Mouse (Mus musculus) heart, embryonic 16.5 days (tissue): ENCODE results near the gene Gm4131. TPM values are rescaled to one million over a fixed set of nuclear protein-coding genes. Genes with fewer than 3 reads are reported as not detected.
A peak's percentile ranks its signal among the peaks of the same experiment; 100 is the strongest.

ENCODE experiments used
- ATAC-seq: fragments of 200-750 bp; cut with Nextera tagmentation; replicated peaks from 2 replicates; pipeline ENCODE4 v1.8.0; 2017; ENCODE audit warnings: moderate number of reproducible peaks; ENCODE audit not compliant: insufficient read depth, low FRiP score; ENCODE audit errors: extremely low read depth
- H3K27ac ChIP-seq: fragments of 300-500 bp; sonication (generic); 2 replicates; pipeline ENCODE4 v1.5.1; 2014; ENCODE audit warnings: mild to moderate bottlenecking, low read length, control low read depth, moderate library complexity
- H3K27me3 ChIP-seq: fragments of 300-500 bp; sonication (generic); 2 replicates; pipeline ENCODE4 v1.6.1; 2014; ENCODE audit warnings: low read length, mixed read lengths; ENCODE audit not compliant: control insufficient read depth, insufficient read depth
- H3K36me3 ChIP-seq: fragments of 300-500 bp; sonication (generic); 2 replicates; pipeline ENCODE4 v1.6.1; 2014; ENCODE audit not compliant: control insufficient read depth, insufficient read depth
- H3K4me1 ChIP-seq: fragments of 300-500 bp; sonication (generic); 2 replicates; pipeline ENCODE4 v1.6.1; 2014; ENCODE audit warnings: low read length, mixed read lengths; ENCODE audit not compliant: control insufficient read depth, insufficient read depth
- H3K4me2 ChIP-seq: fragments of 300-500 bp; sonication (generic); 2 replicates; pipeline ENCODE4 v1.6.1; 2014; ENCODE audit warnings: low read depth, mild to moderate bottlenecking, control low read depth, low read length
- H3K4me3 ChIP-seq: fragments of 300-500 bp; sonication (generic); 2 replicates; pipeline ENCODE4 v1.5.1; 2014; ENCODE audit warnings: mild to moderate bottlenecking, control low read depth, low read length
- H3K9ac ChIP-seq: fragments of 300-500 bp; sonication (generic); 2 replicates; pipeline ENCODE4 v1.6.1; 2014; ENCODE audit warnings: low read length, control low read depth
- H3K9me3 ChIP-seq: fragments of 300-500 bp; sonication (generic); replicated peaks from 2 replicates; pipeline ENCODE4 v1.6.1; 2016; ENCODE audit warnings: low read length; ENCODE audit not compliant: control insufficient read depth
- WGBS: fragments of 180-500 bp; shearing (Covaris S2); extraction: QIAGEN DNeasy Blood & Tissue Kit; methylation state at CpG from one replicate; pipeline ENCODE4 v1.1.7; 2014; 5-methylcytosine and 5-hydroxymethylcytosine counted together
- polyA plus RNA-seq: library from polyadenylated mRNA; unstranded; fragments of >200 nt; fragmentation: Nextera tagmentation; extraction: Ambion mirVana; gene quantifications from 2 replicates; pipeline ENCODE4 v1.2.1, GENCODE M21; 2015

Gm4131 gene
- polyA plus RNA-seq, 1 experiment from 2014 or later, result not detected

DNA sequence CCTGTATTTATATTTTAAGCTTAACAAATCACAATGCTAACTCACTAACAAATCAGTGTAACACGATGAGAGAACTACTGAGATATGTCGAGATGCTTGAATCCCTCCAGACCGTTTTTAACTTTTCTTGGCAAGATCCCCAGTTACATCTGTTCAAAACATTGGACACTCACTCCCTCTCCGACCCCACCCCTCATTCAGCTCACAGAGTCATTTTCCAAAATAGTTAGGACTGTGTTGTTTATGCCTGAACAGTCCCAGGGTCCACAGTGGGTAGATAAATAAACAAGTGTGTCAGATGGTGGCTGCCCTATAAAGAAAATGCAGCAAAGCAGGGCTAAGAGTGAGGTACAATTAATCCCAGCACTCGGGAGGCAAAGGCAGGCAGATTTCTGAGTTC is 29.7 kb downstream of the Gm4131 start:
- Histone ChIP-seq H3K4me2 (no peak overlapping the region), H3K36me3 (no peaks in the 10 kb centered on the region), H3K27me3 (no peaks in the 10 kb centered on the region), H3K4me3 (no peak overlapping the region), H3K27ac (no peak overlapping the region), H3K9ac (no peak overlapping the region), H3K4me1 (no peaks in the 10 kb centered on the region), H3K9me3 (no peaks in the 10 kb centered on the region)
- 39% methylated on average over 5 of the region's 5 CpGs for WGBS
- no peak for ATAC-seq

GRCm38 (mm10) chr14:62536127-62536526 is 30.6 kb downstream of the Gm4131 start:
- no peak overlapping the region for H3K27ac ChIP-seq
- no peak overlapping the region for H3K4me2 ChIP-seq
- H3K9me3 ChIP-seq, result no peaks in the 10 kb centered on the region
- H3K9ac ChIP-seq, result no peak overlapping the region
- H3K4me3 ChIP-seq, result no peak overlapping the region
- ATAC-seq, result no peak
- H3K4me1 ChIP-seq, result no peaks in the 10 kb centered on the region
- WGBS, result 47% methylated on average over 5 of the region's 5 CpGs
- no peaks in the 10 kb centered on the region for H3K27me3 ChIP-seq
- H3K36me3 ChIP-seq, result no peaks in the 10 kb centered on the region

DNA sequence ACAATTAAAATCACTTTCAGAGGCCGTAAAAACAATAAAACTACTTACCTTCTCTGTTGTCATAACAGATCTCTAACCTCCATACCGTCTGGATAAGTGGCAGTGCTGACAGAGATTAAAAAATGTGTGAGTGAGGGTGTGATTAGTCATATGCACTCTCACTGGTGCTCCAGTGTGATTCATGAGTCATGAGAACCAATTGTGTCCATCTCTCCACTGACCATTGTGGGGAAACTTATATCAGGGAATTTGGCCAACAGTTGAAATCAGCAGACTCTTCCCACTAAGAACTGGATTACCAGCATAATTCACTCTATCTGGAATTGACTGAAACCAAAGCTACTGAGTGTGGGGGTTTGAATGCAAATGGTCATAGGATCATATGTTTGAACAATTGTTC is 35.8 kb downstream of the Gm4131 start:
- Histone ChIP-seq H3K4me3 (no peak overlapping the region), H3K4me2 (no peak overlapping the region)
- 57% methylated on average over 2 of the region's 2 CpGs for WGBS

GRCm38 (mm10) chr14:62512845-62513244 is 53.9 kb downstream of the Gm4131 start:
- no peaks in the 10 kb centered on the region for H3K9me3 ChIP-seq
- 67% methylated on average over 1 of the region's 1 CpGs for WGBS
- H3K27ac ChIP-seq, result no peak overlapping the region
- H3K9ac ChIP-seq, result no peak overlapping the region
- no peaks in the 10 kb centered on the region for H3K27me3 ChIP-seq
- no peak overlapping the region for H3K4me2 ChIP-seq
- no peak overlapping the region for H3K4me3 ChIP-seq
- H3K4me1 ChIP-seq, result no peaks in the 10 kb centered on the region
- no peaks in the 10 kb centered on the region for H3K36me3 ChIP-seq
- no peak for ATAC-seq

More for the DNA sequence above, 35.8 kb downstream of the Gm4131 start:
- Histone ChIP-seq H3K4me1 (no peaks in the 10 kb centered on the region), H3K36me3 (no peaks in the 10 kb centered on the region), H3K9ac (no peak overlapping the region), H3K27me3 (no peaks in the 10 kb centered on the region), H3K9me3 (no peaks in the 10 kb centered on the region), H3K27ac (no peak overlapping the region)
- no peak for ATAC-seq

DNA sequence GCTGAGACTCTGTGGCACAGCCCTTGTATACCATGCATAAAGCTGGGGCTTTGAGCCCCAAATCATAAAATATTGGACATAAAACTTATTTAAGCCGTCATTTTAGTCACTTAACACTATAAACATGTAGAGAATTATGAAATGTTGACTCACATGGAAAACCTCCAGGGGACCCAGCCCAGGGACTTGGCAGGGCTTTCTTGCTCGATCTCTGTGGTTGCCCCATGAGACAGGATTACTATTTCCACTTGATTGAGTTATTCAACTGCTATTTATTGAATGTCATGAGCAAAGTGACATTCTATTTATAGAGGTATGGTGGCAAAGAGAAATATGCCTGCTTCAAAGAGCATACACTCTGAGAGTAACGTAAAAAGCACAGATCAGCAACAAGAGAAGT is 57.4 kb downstream of the Gm4131 start:
- Histone ChIP-seq H3K9me3 (no peaks in the 10 kb centered on the region), H3K9ac (no peak overlapping the region), H3K27me3 (no peaks in the 10 kb centered on the region), H3K36me3 (no peaks in the 10 kb centered on the region), H3K27ac (no peak overlapping the region), H3K4me3 (no peak overlapping the region), H3K4me2 (no peak overlapping the region), H3K4me1 (no peaks in the 10 kb centered on the region)
- WGBS, result 41% methylated on average over 3 of the region's 3 CpGs
- peak; percentile 28; the same call in 1 of the 2 replicates for ATAC-seq

- H3K9ac ChIP-seq, result no peak overlapping the region
- H3K36me3 ChIP-seq, result no peaks in the 10 kb centered on the region
- ATAC-seq, result no peak
- no peak overlapping the region for H3K4me3 ChIP-seq
- WGBS, result 84% methylated on average over 3 of the region's 3 CpGs
- H3K9me3 ChIP-seq, result no peaks in the 10 kb centered on the region
- no peaks in the 10 kb centered on the region for H3K4me1 ChIP-seq
- no peak overlapping the region for H3K27ac ChIP-seq
- no peak overlapping the region for H3K4me2 ChIP-seq
- no peaks in the 10 kb centered on the region for H3K27me3 ChIP-seq
Measured at GRCm38 (mm10) chr14:62506261-62506660, 60.5 kb downstream of the Gm4131 start.

DNA sequence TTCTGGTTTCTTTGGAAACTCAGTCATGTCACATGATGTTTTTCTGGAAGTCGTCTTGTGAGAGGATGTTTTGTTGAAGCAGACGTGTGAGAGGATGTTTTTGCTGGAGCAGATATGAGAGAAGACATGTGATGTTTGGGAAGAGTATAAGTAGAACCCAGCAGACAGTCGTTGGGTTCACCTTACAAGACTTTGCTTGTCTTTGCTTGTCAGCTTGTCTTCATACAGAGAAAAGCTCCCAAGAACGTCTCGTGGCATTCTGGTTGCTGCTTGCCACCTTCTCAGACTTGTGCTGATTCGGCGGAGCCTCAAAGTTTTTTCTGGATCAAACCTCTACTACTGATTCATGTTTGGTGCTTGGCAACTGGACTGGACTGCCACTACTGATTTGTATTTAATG is 69.3 kb downstream of the Gm4131 start:
- no peaks in the 10 kb centered on the region for H3K27me3 ChIP-seq
- H3K36me3 ChIP-seq, result no peaks in the 10 kb centered on the region
- H3K4me2 ChIP-seq, result no peak overlapping the region
- H3K27ac ChIP-seq, result no peak overlapping the region
- no peak overlapping the region for H3K4me3 ChIP-seq
- H3K4me1 ChIP-seq, result no peaks in the 10 kb centered on the region
- no peaks in the 10 kb centered on the region for H3K9me3 ChIP-seq
- WGBS, result 64% methylated on average over 7 of the region's 7 CpGs
- no peak overlapping the region for H3K9ac ChIP-seq
- no peak for ATAC-seq

- no peak for ATAC-seq
- 28% methylated on average over 1 of the region's 1 CpGs for WGBS
Measured at GRCm38 (mm10) chr14:62496501-62496900, 70.2 kb downstream of the Gm4131 start.

DNA sequence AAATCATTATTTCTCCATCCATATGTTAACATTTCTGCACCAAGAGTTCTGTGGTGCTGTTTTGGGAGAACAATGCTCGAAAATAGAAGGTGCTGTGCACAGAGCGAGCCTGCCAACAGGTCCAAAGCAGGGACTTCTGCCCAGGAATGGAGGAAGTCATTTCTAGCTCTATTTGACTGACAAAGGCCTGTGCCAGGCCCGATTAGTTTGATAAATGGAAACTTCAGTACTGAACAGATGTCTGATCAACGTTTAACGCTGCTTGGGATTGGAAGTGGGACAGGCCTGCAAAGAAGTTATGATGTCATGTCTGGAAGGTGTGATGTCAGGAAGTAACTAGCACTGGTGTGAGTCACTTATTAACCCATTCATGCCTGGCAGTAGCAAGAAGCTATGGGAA is 73.3 kb downstream of the Gm4131 start:
- Histone ChIP-seq H3K27me3 (no peaks in the 10 kb centered on the region), H3K27ac (no peak overlapping the region), H3K4me1 (no peaks in the 10 kb centered on the region), H3K4me3 (no peak overlapping the region), H3K9me3 (no peaks in the 10 kb centered on the region), H3K9ac (no peak overlapping the region), H3K36me3 (no peaks in the 10 kb centered on the region), H3K4me2 (no peak overlapping the region)
- WGBS, result 66% methylated on average over 5 of the region's 5 CpGs
- ATAC-seq, result no peak

More at GRCm38 (mm10) chr14:62496501-62496900, 70.2 kb downstream of the Gm4131 start:
- no peak overlapping the region for H3K4me2 ChIP-seq
- no peak overlapping the region for H3K27ac ChIP-seq
- no peak overlapping the region for H3K4me3 ChIP-seq
- no peaks in the 10 kb centered on the region for H3K36me3 ChIP-seq
- H3K4me1 ChIP-seq, result no peaks in the 10 kb centered on the region
- no peaks in the 10 kb centered on the region for H3K9me3 ChIP-seq
- no peaks in the 10 kb centered on the region for H3K27me3 ChIP-seq
- H3K9ac ChIP-seq, result no peak overlapping the region
